Mouse (Mus musculus): Measurements from ENCODE around the gene Ppp6r1.

Gene Ppp6r1

GRCm38 (mm10) chr7:4655393-4655792 lies 3.4 kb downstream of the Ppp6r1 start:
- Histone ChIP-seq H3K4me1 (replicated peaks; ENCODE audit: low read depth, low read length) (peaks cover 77% of the 10 kb centered on the region), H3K4me3 (replicated peaks; ENCODE audit: low read length) (no peak overlapping the region), H3K9me3 (ENCODE audit: low read length) (no peaks in the 10 kb centered on the region), H3K36me3 (ENCODE audit: insufficient read depth, low read length) (peaks cover 47% of the 10 kb centered on the region), H3K27me3 (ENCODE audit: insufficient read depth, low read length) (no peaks in the 10 kb centered on the region)
- TF ChIP-seq POU5F1 (IDR thresholded peaks at IDR 0.05; ENCODE audit: borderline replicate concordance, low read length) (no peak), NANOG (IDR thresholded peaks at IDR 0.05; ENCODE audit: borderline replicate concordance, low read length) (no peak), CTCF (conservative IDR thresholded peaks at IDR 0.05; ENCODE audit: low read length) (no peak)

DNA sequence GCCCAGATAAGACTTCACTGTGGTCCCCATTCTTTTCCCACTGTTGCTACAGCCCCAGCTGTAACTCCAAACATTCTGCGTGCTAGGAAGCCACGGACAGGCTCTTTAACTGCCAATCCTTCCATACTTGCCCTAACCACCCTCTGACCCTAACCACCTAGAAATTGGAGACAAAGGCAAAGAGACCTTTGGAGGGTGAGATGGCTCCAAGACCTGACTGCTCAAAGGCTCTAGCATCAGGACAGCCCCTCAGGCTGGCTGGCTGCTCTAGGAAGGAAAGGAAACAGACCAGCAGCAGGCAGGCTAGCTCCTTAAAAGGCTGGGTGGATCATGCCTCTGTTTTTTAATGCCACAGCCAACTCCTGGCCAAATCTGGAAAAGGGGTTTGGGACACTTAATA lies 4.6 kb downstream of the Ppp6r1 start:
- H3K36me3 ChIP-seq (ENCODE audit: insufficient read depth, low read length): peaks cover 45% of the 10 kb centered on the region
- no peaks in the 10 kb centered on the region for H3K27me3 ChIP-seq (ENCODE audit: insufficient read depth, low read length)
- H3K9me3 ChIP-seq (ENCODE audit: low read length): no peaks in the 10 kb centered on the region
- peaks cover 67% of the 10 kb centered on the region for H3K4me1 ChIP-seq (replicated peaks; ENCODE audit: low read depth, low read length)
- TF ChIP-seq POU5F1 (IDR thresholded peaks at IDR 0.05; ENCODE audit: borderline replicate concordance, low read length): no peak
- no peak for TF ChIP-seq CTCF (conservative IDR thresholded peaks at IDR 0.05; ENCODE audit: low read length)
- TF ChIP-seq NANOG (IDR thresholded peaks at IDR 0.05; ENCODE audit: borderline replicate concordance, low read length): no peak
- no peak overlapping the region for H3K4me3 ChIP-seq (replicated peaks; ENCODE audit: low read length)

DNA sequence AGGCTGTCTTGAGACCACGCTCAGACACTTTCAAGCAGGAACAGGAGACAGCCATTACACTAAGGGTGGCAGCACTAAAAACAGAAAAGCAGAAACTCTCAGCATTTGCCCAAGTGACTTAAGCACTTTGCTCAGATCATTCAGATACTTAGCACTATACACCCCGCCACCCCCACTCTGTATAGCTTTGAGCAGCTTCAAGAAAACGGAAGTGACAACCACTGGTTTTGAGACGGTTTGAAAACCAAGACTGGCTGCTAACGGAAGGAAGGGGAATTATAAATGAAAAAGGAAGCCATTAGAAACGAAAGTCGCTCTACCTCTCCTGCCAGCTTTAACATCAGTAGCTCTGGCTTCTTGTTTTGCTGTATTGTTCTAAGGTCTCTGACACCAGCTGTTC lies 5.0 kb downstream of the Ppp6r1 start:
- H3K4me3 ChIP-seq (replicated peaks; ENCODE audit: low read length): no peak overlapping the region
- TF ChIP-seq NANOG (IDR thresholded peaks at IDR 0.05; ENCODE audit: borderline replicate concordance, low read length): no peak
- TF ChIP-seq CTCF (conservative IDR thresholded peaks at IDR 0.05; ENCODE audit: low read length): no peak
- TF ChIP-seq POU5F1 (IDR thresholded peaks at IDR 0.05; ENCODE audit: borderline replicate concordance, low read length): no peak
- H3K27me3 ChIP-seq (ENCODE audit: insufficient read depth, low read length): no peaks in the 10 kb centered on the region
- peaks cover 67% of the 10 kb centered on the region for H3K4me1 ChIP-seq (replicated peaks; ENCODE audit: low read depth, low read length)
- H3K9me3 ChIP-seq (ENCODE audit: low read length): no peaks in the 10 kb centered on the region
- peaks cover 45% of the 10 kb centered on the region for H3K36me3 ChIP-seq (ENCODE audit: insufficient read depth, low read length)

- TF ChIP-seq NANOG (IDR thresholded peaks at IDR 0.05; ENCODE audit: borderline replicate concordance, low read length) (no peak), POU5F1 (IDR thresholded peaks at IDR 0.05; ENCODE audit: borderline replicate concordance, low read length) (no peak), CTCF (conservative IDR thresholded peaks at IDR 0.05; ENCODE audit: low read length) (no peak)
- Histone ChIP-seq H3K27me3 (ENCODE audit: insufficient read depth, low read length) (no peaks in the 10 kb centered on the region), H3K9me3 (ENCODE audit: low read length) (no peaks in the 10 kb centered on the region), H3K36me3 (ENCODE audit: insufficient read depth, low read length) (peaks cover 45% of the 10 kb centered on the region), H3K4me1 (replicated peaks; ENCODE audit: low read depth, low read length) (peaks cover 67% of the 10 kb centered on the region), H3K4me3 (replicated peaks; ENCODE audit: low read length) (no peak overlapping the region)
Observed at GRCm38 (mm10) chr7:4653351-4653750, 5.5 kb downstream of the Ppp6r1 start.

GRCm38 (mm10) chr7:4652726-4653125 lies 6.1 kb downstream of the Ppp6r1 start:
- Histone ChIP-seq H3K9me3 (ENCODE audit: low read length) (no peaks in the 10 kb centered on the region), H3K4me1 (replicated peaks; ENCODE audit: low read depth, low read length) (peaks cover 63% of the 10 kb centered on the region), H3K27me3 (ENCODE audit: insufficient read depth, low read length) (no peaks in the 10 kb centered on the region), H3K36me3 (ENCODE audit: insufficient read depth, low read length) (peaks cover 51% of the 10 kb centered on the region), H3K4me3 (replicated peaks; ENCODE audit: low read length) (no peak overlapping the region)
- no peak for TF ChIP-seq CTCF (conservative IDR thresholded peaks at IDR 0.05; ENCODE audit: low read length)
- TF ChIP-seq POU5F1 (IDR thresholded peaks at IDR 0.05; ENCODE audit: borderline replicate concordance, low read length): no peak
- TF ChIP-seq NANOG (IDR thresholded peaks at IDR 0.05; ENCODE audit: borderline replicate concordance, low read length): no peak

- H3K4me1 ChIP-seq (replicated peaks; ENCODE audit: low read depth, low read length): peaks cover 59% of the 10 kb centered on the region
- H3K36me3 ChIP-seq (ENCODE audit: insufficient read depth, low read length): peaks cover 61% of the 10 kb centered on the region
- no peaks in the 10 kb centered on the region for H3K9me3 ChIP-seq (ENCODE audit: low read length)
- TF ChIP-seq NANOG (IDR thresholded peaks at IDR 0.05; ENCODE audit: borderline replicate concordance, low read length) (no peak), CTCF (conservative IDR thresholded peaks at IDR 0.05; ENCODE audit: low read length) (no peak), POU5F1 (IDR thresholded peaks at IDR 0.05; ENCODE audit: borderline replicate concordance, low read length) (no peak)
- no peak overlapping the region for H3K4me3 ChIP-seq (replicated peaks; ENCODE audit: low read length)
- H3K27me3 ChIP-seq (ENCODE audit: insufficient read depth, low read length): no peaks in the 10 kb centered on the region
Observed at GRCm38 (mm10) chr7:4651581-4651980, 7.2 kb downstream of the Ppp6r1 start.

- peaks cover 65% of the 10 kb centered on the region for H3K36me3 ChIP-seq (ENCODE audit: insufficient read depth, low read length)
- TF ChIP-seq CTCF (conservative IDR thresholded peaks at IDR 0.05; ENCODE audit: low read length) (no peak), POU5F1 (IDR thresholded peaks at IDR 0.05; ENCODE audit: borderline replicate concordance, low read length) (no peak), NANOG (IDR thresholded peaks at IDR 0.05; ENCODE audit: borderline replicate concordance, low read length) (no peak)
- H3K9me3 ChIP-seq (ENCODE audit: low read length): no peaks in the 10 kb centered on the region
- peaks cover 28% of the 10 kb centered on the region for H3K4me1 ChIP-seq (replicated peaks; ENCODE audit: low read depth, low read length)
- H3K27me3 ChIP-seq (ENCODE audit: insufficient read depth, low read length): no peaks in the 10 kb centered on the region
- no peak overlapping the region for H3K4me3 ChIP-seq (replicated peaks; ENCODE audit: low read length)
Observed at GRCm38 (mm10) chr7:4647992-4648391, 10.8 kb downstream of the Ppp6r1 start.

DNA sequence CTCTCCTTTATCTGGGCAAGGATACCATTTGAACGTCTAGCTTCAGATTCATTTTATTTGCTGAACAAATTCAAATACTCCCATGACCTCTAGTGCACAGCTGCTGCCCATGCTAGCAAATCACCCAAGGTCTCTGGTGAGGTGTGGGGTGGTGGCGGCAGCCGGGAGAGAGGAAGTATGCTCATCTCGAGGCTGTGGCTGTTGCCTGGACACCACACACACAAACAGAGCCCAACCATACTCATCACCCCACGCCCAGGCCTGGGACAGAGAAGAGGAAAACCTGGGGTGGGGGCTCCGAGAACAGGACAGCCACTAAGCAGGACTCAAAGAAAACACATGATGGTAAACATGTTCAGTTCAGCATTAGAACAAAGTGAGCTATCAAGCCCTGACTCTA lies 11.5 kb downstream of the Ppp6r1 start:
- peaks cover 65% of the 10 kb centered on the region for H3K36me3 ChIP-seq (ENCODE audit: insufficient read depth, low read length)
- TF ChIP-seq POU5F1 (IDR thresholded peaks at IDR 0.05; ENCODE audit: borderline replicate concordance, low read length) (no peak), CTCF (conservative IDR thresholded peaks at IDR 0.05; ENCODE audit: low read length) (no peak), NANOG (IDR thresholded peaks at IDR 0.05; ENCODE audit: borderline replicate concordance, low read length) (no peak)
- H3K27me3 ChIP-seq (ENCODE audit: insufficient read depth, low read length): no peaks in the 10 kb centered on the region
- no peak overlapping the region for H3K4me3 ChIP-seq (replicated peaks; ENCODE audit: low read length)
- no peaks in the 10 kb centered on the region for H3K9me3 ChIP-seq (ENCODE audit: low read length)
- H3K4me1 ChIP-seq (replicated peaks; ENCODE audit: low read depth, low read length): peaks cover 21% of the 10 kb centered on the region

GRCm38 (mm10) chr7:4646806-4647205 lies 12.0 kb downstream of the Ppp6r1 start:
- Histone ChIP-seq H3K36me3 (ENCODE audit: insufficient read depth, low read length) (peaks cover 69% of the 10 kb centered on the region), H3K4me3 (replicated peaks; ENCODE audit: low read length) (no peak overlapping the region), H3K27me3 (ENCODE audit: insufficient read depth, low read length) (no peaks in the 10 kb centered on the region), H3K9me3 (ENCODE audit: low read length) (no peaks in the 10 kb centered on the region), H3K4me1 (replicated peaks; ENCODE audit: low read depth, low read length) (peaks cover 17% of the 10 kb centered on the region)
- no peak for TF ChIP-seq NANOG (IDR thresholded peaks at IDR 0.05; ENCODE audit: borderline replicate concordance, low read length)
- TF ChIP-seq CTCF (conservative IDR thresholded peaks at IDR 0.05; ENCODE audit: low read length): no peak
- TF ChIP-seq POU5F1 (IDR thresholded peaks at IDR 0.05; ENCODE audit: borderline replicate concordance, low read length): no peak

All from E14TG2a.4 (cell line).